Mouse (Mus musculus) left cerebral cortex, adult 18-20 months (tissue): ENCODE results near the gene Adgrl4. TPM values are rescaled to one million over a fixed set of nuclear protein-coding genes. Genes with fewer than 3 reads are reported as not detected.

Experiments
- DNase-seq, 2 experiments: peaks; one replicate each; pipeline ENCODE4 v3.0.0; 2021 to 2022; ENCODE audit warnings: low spot score in 2 of 2, mixed read lengths in 1 of 2
- total RNA-seq, 2 experiments: library from RNA; stranded (reverse); gene quantifications; 2 replicates each; pipeline ENCODE4 v1.2.3; 2021

Adgrl4 gene
- total RNA-seq, 2 experiments from 2014 or later, result 21.8 to 24.5 TPM

GRCm38 (mm10) chr3:151465215-151465614, 27.5 kb downstream of the Adgrl4 start:
- DNase-seq, result no peak

GRCm38 (mm10) chr3:151488853-151489252, 51.2 kb downstream of the Adgrl4 start:
- no peak for DNase-seq

- DNase-seq, result no peak
Measured at GRCm38 (mm10) chr3:151505606-151506005, 67.9 kb downstream of the Adgrl4 start.

GRCm38 (mm10) chr3:151511184-151511583, 73.5 kb downstream of the Adgrl4 start:
- DNase-seq, result no peak

- DNase-seq, result no peak
Measured at GRCm38 (mm10) chr3:151547182-151547581, 109.5 kb downstream of the Adgrl4 start.

GRCm38 (mm10) chr3:151551002-151551401, 113.3 kb downstream of the Adgrl4 start:
- peak; percentile 20 to 33 for DNase-seq

- DNase-seq, result no peak
Measured at GRCm38 (mm10) chr3:151556635-151557034, 118.9 kb downstream of the Adgrl4 start.

- no peak for DNase-seq
Measured at GRCm38 (mm10) chr3:151557125-151557524, 119.4 kb downstream of the Adgrl4 start.

- DNase-seq, result no peak
Measured at GRCm38 (mm10) chr3:151557607-151558006, 119.9 kb downstream of the Adgrl4 start.

- no peak for DNase-seq
Measured at GRCm38 (mm10) chr3:151558374-151558773, 120.7 kb downstream of the Adgrl4 start.

GRCm38 (mm10) chr3:151565664-151566621, 128.3 kb downstream of the Adgrl4 start:
- no peak for DNase-seq

GRCm38 (mm10) chr3:151566629-151567028, 128.9 kb downstream of the Adgrl4 start:
- peak in 1 of 2 experiments; percentile 11 for DNase-seq

GRCm38 (mm10) chr3:151567541-151567940, 129.9 kb downstream of the Adgrl4 start:
- no peak for DNase-seq

GRCm38 (mm10) chr3:151572089-151572488, 134.4 kb downstream of the Adgrl4 start:
- no peak for DNase-seq

- no peak for DNase-seq
Measured at GRCm38 (mm10) chr3:151575292-151575691, 137.6 kb downstream of the Adgrl4 start.

GRCm38 (mm10) chr3:151576155-151576554, 138.5 kb downstream of the Adgrl4 start:
- peak in 1 of 2 experiments; percentile 6 for DNase-seq

- DNase-seq, result no peak
Measured at GRCm38 (mm10) chr3:151591904-151592303, 154.2 kb downstream of the Adgrl4 start.
